Mouse (Mus musculus): ENCODE measurements at regions not wholly inside any gene's neighbourhood (a gene's known extent, or its start where the extent isn't known, plus 50 kb on each side); places are given as distances from the start of the nearest gene placed in this dataset.

- WGBS = 43% methylated on average over 4 of the region's 4 CpGs
- no peak for ATAC-seq (replicated peaks)
- Histone ChIP-seq H3K4me2 (no peak overlapping the region), H3K36me3 (replicated peaks) (no peaks in the 10 kb centered on the region), H3K4me1 (no peaks in the 10 kb centered on the region), H3K9me3 (no peaks in the 10 kb centered on the region), H3K4me3 (no peak overlapping the region), H3K27me3 (replicated peaks) (no peaks in the 10 kb centered on the region), H3K27ac (no peak overlapping the region), H3K9ac (no peak overlapping the region)
Observed at GRCm38 (mm10) chr19:30354981-30355380, 122.2 kb downstream of the Mbl2 start.

- Histone ChIP-seq H3K27me3 (replicated peaks) (no peaks in the 10 kb centered on the region), H3K36me3 (replicated peaks) (no peaks in the 10 kb centered on the region), H3K4me1 (no peaks in the 10 kb centered on the region), H3K27ac (no peak overlapping the region), H3K9me3 (no peaks in the 10 kb centered on the region), H3K9ac (no peak overlapping the region), H3K4me3 (no peak overlapping the region), H3K4me2 (no peak overlapping the region)
- ATAC-seq (replicated peaks) = no peak
- WGBS = 50% methylated on average over 6 of the region's 6 CpGs
Observed at GRCm38 (mm10) chr19:30358961-30359360, 126.2 kb downstream of the Mbl2 start.

DNA sequence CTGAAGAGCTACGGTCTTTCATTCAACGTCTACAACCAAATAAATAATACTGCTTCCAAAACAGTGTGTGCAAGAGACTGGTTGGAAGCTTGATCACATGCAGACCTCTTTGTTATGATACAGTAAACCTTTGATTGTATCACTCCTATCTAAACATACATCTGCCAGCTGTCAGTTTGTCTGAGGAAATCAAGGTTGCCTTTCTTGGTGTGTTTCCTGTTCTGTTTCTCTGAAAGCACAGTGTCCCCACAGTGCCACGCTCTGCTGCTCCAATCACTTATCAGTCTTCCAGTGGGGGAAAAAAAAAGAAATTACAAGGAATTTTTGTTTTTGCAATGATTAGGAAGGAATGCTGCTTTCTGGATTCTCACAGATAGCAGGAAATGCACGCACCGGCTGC lies 139.2 kb downstream of the Mbl2 start:
- ATAC-seq (replicated peaks) = no peak
- Histone ChIP-seq H3K4me2 (no peak overlapping the region), H3K4me1 (no peaks in the 10 kb centered on the region), H3K36me3 (replicated peaks) (no peaks in the 10 kb centered on the region), H3K27ac (no peak overlapping the region), H3K4me3 (no peak overlapping the region), H3K9ac (no peak overlapping the region), H3K27me3 (replicated peaks) (no peaks in the 10 kb centered on the region), H3K9me3 (no peaks in the 10 kb centered on the region)
- WGBS = 75% methylated on average over 5 of the region's 5 CpGs

- Histone ChIP-seq H3K4me1 (no peaks in the 10 kb centered on the region), H3K27me3 (replicated peaks) (no peaks in the 10 kb centered on the region), H3K4me2 (no peak overlapping the region), H3K9ac (no peak overlapping the region), H3K9me3 (no peaks in the 10 kb centered on the region), H3K36me3 (replicated peaks) (no peaks in the 10 kb centered on the region), H3K27ac (no peak overlapping the region), H3K4me3 (no peak overlapping the region)
- no peak; the same call in 1 of the 2 replicates for ATAC-seq (replicated peaks)
- WGBS = 56% methylated on average over 6 of the region's 6 CpGs
Observed at GRCm38 (mm10) chr19:30379767-30380166, 147.0 kb downstream of the Mbl2 start.

- WGBS = 83% methylated on average over 6 of the region's 6 CpGs
- H3K9ac ChIP-seq = no peak overlapping the region
- no peak overlapping the region for H3K4me2 ChIP-seq
- H3K4me3 ChIP-seq = no peak overlapping the region
- H3K36me3 ChIP-seq (replicated peaks) = no peaks in the 10 kb centered on the region
- no peaks in the 10 kb centered on the region for H3K9me3 ChIP-seq
- H3K4me1 ChIP-seq = no peaks in the 10 kb centered on the region
- no peaks in the 10 kb centered on the region for H3K27me3 ChIP-seq (replicated peaks)
- H3K27ac ChIP-seq = no peak overlapping the region
- no peak for ATAC-seq (replicated peaks)
Observed at GRCm38 (mm10) chr19:30380515-30381206, 147.9 kb downstream of the Mbl2 start.

DNA sequence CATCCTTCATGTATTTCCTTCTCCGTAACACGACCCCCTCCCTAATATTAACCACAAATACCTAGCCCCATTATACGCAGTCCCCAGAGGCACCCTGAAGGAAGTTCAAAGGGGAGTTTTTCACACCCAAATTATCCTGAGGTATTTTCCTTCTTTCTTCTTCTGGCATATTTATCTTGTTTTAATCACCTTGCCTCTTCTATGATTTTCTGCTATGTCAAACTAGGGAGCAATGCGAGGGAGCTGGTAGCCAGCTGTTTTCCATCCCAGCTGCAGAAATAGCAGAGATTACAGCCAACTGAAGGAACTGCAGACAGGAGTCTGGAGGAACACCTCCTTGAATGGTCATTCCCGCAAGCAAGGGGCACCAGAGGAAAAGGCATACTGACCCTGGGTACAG lies 155.7 kb downstream of the Dkk1 start:
- no peaks in the 10 kb centered on the region for H3K4me1 ChIP-seq
- H3K9me3 ChIP-seq = no peaks in the 10 kb centered on the region
- no peaks in the 10 kb centered on the region for H3K27me3 ChIP-seq (replicated peaks)
- H3K4me2 ChIP-seq = no peak overlapping the region
- H3K9ac ChIP-seq = no peak overlapping the region
- no peaks in the 10 kb centered on the region for H3K36me3 ChIP-seq (replicated peaks)
- ATAC-seq (replicated peaks) = no peak
- WGBS = 72% methylated on average over 5 of the region's 5 CpGs
- H3K4me3 ChIP-seq = no peak overlapping the region
- H3K27ac ChIP-seq = no peak overlapping the region

DNA sequence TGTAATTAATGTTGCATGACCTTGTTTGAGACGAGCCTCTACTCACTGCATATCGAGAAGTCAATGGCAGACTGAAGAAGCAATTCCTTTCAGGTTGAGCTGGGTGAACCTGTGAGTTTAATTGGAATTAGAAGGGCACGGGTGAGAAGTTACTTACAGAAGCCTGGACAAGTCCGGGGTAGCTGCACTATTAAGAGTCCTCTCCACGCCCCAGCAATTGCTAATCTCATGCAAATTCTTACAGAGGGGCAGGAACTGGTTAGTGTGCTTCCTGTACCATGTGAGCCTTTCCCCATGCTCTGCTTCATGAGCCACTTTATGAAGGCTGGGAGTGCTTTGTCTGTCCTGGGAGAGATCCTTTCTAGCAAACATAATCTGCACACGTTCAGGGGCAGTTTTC lies 142.5 kb downstream of the Dkk1 start:
- H3K9ac ChIP-seq = no peak overlapping the region
- no peaks in the 10 kb centered on the region for H3K9me3 ChIP-seq
- no peak overlapping the region for H3K4me2 ChIP-seq
- H3K27ac ChIP-seq = no peak overlapping the region
- H3K36me3 ChIP-seq (replicated peaks) = no peaks in the 10 kb centered on the region
- H3K4me1 ChIP-seq = no peaks in the 10 kb centered on the region
- whole genome bisulfite sequencing = 66% methylated on average over 6 of the region's 6 CpGs
- no peaks in the 10 kb centered on the region for H3K27me3 ChIP-seq (replicated peaks)
- ATAC-seq (replicated peaks) = no peak
- no peak overlapping the region for H3K4me3 ChIP-seq

DNA sequence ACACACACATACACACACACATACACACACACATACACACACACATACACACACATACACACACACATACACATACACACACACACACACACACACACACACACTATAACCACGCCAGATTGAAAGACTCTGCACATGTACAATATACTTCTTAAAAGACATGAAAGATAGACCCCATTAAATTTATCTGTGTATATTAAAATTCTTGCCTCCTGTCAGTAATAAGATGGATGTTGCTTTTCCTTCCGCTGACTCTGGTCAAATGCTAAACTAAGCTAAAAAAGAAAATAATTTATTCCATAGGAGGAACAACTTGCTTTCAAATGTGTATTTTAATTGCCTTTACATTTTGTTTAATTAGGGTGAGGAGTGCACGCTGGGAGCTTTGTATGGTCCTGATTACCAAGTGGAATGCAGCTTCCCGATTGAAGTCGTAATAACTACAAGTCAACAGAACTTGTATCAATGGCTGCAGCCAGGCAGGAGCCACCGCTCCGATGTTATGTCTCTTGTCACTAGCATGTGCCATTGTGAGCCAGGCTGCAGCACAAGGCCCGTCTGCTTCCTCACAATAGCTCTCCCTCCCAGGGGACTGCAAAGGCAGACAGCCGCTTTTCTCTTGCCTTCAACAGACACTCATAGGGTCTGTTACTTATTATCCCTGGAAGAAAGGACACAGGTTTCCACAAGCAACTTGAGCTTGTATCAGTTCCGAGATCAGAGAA lies 129.7 kb downstream of the Dkk1 start:
- Histone ChIP-seq H3K27ac (no peak overlapping the region), H3K4me3 (0 out of 2 replicates have a peak overlapping the region, but pooled peaks have one; percentile 3), H3K9me3 (no peaks in the 10 kb centered on the region), H3K4me2 (peak overlapping the region; percentile 31), H3K27me3 (replicated peaks) (no peaks in the 10 kb centered on the region), H3K9ac (no peak overlapping the region), H3K4me1 (peaks cover 5% of the 10 kb centered on the region; the same call in 1 of the 2 replicates), H3K36me3 (replicated peaks) (no peaks in the 10 kb centered on the region)
- ATAC-seq (replicated peaks) = peak; percentile 87
- 15% methylated on average over 10 of the region's 10 CpGs for WGBS

DNA sequence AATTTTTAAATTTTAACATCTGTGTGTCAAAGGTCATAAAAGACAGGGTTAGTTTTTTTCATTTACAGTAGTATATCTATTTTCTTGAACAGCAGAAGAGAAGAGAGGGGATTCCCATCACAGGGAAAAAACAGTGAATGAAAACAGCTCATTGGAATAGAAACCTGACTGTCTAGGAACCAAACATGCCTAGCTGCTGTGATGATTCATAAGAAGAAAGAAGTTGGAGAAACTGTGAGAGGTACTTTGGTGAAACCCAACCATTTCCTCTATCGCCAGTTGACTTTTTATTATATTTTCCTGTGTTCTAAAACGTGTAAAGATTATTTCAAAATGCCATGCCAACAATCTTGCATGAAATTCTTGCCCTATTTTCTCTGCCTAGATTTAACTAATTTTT lies 123.8 kb downstream of the Dkk1 start:
- no peaks in the 10 kb centered on the region for H3K27me3 ChIP-seq (replicated peaks)
- WGBS = 88% methylated on average over 2 of the region's 2 CpGs
- no peak overlapping the region for H3K9ac ChIP-seq
- ATAC-seq (replicated peaks) = no peak
- no peaks in the 10 kb centered on the region for H3K4me1 ChIP-seq
- no peak overlapping the region for H3K27ac ChIP-seq
- H3K9me3 ChIP-seq = no peaks in the 10 kb centered on the region
- no peak overlapping the region for H3K4me2 ChIP-seq
- H3K36me3 ChIP-seq (replicated peaks) = no peaks in the 10 kb centered on the region
- H3K4me3 ChIP-seq = no peak overlapping the region

GRCm38 (mm10) chr19:30427484-30427883 lies 122.0 kb downstream of the Dkk1 start:
- Histone ChIP-seq H3K4me1 (no peaks in the 10 kb centered on the region), H3K9me3 (no peaks in the 10 kb centered on the region), H3K27ac (no peak overlapping the region), H3K9ac (no peak overlapping the region), H3K4me2 (no peak overlapping the region), H3K27me3 (replicated peaks) (no peaks in the 10 kb centered on the region), H3K4me3 (no peak overlapping the region), H3K36me3 (replicated peaks) (no peaks in the 10 kb centered on the region)
- no peak for ATAC-seq (replicated peaks)
- WGBS = 4% methylated on average over 2 of the region's 2 CpGs

DNA sequence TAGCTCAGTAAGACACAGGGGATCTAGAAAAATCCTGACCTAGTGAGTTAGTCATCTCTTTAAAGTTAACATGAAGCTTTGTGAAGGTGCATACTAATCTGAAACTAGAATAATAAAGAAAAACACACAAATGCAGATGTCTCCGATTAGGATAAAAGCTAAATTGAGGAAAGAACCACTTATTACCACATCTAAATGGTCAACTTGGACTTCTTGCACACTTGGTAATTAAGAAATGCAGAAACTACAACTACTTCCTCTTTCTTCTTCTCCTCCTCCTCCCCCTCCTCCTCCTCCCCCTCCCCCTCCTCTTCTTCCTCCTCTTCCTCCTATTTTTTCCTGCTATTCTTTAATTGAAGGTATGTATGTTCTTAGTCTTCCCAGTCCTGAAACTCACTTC lies 116.3 kb downstream of the Dkk1 start:
- H3K4me3 ChIP-seq = no peak overlapping the region
- 93% methylated on average over 1 of the region's 1 CpGs for WGBS
- no peaks in the 10 kb centered on the region for H3K4me1 ChIP-seq
- no peak overlapping the region for H3K27ac ChIP-seq
- H3K4me2 ChIP-seq = no peak overlapping the region
- H3K36me3 ChIP-seq (replicated peaks) = no peaks in the 10 kb centered on the region
- no peaks in the 10 kb centered on the region for H3K9me3 ChIP-seq
- ATAC-seq (replicated peaks) = no peak
- H3K27me3 ChIP-seq (replicated peaks) = no peaks in the 10 kb centered on the region
- H3K9ac ChIP-seq = no peak overlapping the region

DNA sequence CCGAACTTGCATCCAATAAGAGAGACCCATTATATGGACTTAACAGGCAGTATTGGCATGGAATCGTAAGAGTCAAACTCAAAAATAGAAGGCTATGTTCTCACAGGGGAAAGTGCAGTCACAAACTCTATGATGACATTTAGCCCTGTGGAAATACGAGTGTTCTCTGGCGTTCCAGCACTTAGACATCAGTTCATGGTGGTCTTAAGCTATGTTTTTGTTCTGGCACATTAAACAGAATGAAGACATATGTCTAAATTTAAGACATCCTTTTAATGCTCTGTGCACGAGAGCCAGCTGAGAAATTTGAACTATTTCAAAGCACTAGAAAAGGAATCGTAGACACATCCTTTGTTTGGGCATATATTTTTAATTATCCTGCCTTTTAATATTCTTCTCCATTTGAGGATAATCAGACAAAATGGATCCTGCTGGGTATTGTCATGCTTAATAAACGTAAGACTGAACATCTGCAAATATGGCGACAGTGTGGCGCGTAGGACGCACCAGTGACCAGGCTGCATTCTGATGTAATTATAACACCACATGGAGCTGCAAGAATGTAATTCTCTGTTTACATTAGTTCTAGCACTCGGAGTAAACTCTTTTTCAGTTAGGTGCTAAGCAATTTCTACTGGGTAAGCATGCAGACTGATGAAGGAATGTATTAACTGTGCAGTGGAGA lies 114.3 kb downstream of the Dkk1 start:
- no peak; the same call in 1 of the 2 replicates for ATAC-seq (replicated peaks)
- Histone ChIP-seq H3K4me3 (no peak overlapping the region), H3K4me2 (no peak overlapping the region)

More for the DNA sequence above, 114.3 kb downstream of the Dkk1 start:
- no peak overlapping the region for H3K27ac ChIP-seq
- H3K36me3 ChIP-seq (replicated peaks) = no peaks in the 10 kb centered on the region
- H3K9me3 ChIP-seq = no peaks in the 10 kb centered on the region
- H3K4me1 ChIP-seq = no peaks in the 10 kb centered on the region
- 60% methylated on average over 12 of the region's 12 CpGs for WGBS
- no peaks in the 10 kb centered on the region for H3K27me3 ChIP-seq (replicated peaks)
- H3K9ac ChIP-seq = no peak overlapping the region
